Comparison of ENCODE assay signal across 10 mouse cellular contexts in genomic region chr11:63136205-63136604, GRCm38 (mm10). TPM values are rescaled to one million over a fixed set of nuclear protein-coding genes. Genes with fewer than 3 reads are reported as not detected.
A peak's percentile ranks its signal among the peaks of the same experiment; 100 is the strongest.
DNase-seq lines count a peak whose midpoint lies in the region; ATAC-seq lines count a peak whose summit lies in the region.
"Had no signal": no experiment of that assay in that cellular context is flagged by ENCODE, and none has a peak within 500 bp of the region (broad histone marks: within the 10 kb centered on the region; RNA-seq: fewer than 3 reads in every experiment).

No protein-coding gene starts in this region.

- DNase-seq in gastrocnemius, adult 18-20 months (ENCODE audit: low spot score) = peak; percentile 72
- DNase-seq in gastrocnemius, postnatal 4 days (ENCODE audit: low spot score in 2 of 2) = no peak
- DNase-seq in Muller cell, postnatal 12 days (ENCODE audit: inconsistent ontology term) = peak; percentile 78
- peak; percentile 75 to 86 for DNase-seq in kidney, postnatal 36 days
- no peak for DNase-seq in thymus, postnatal 0 days (ENCODE audit: low spot score)
- no peak for DNase-seq in spleen, adult 12 weeks (ENCODE audit: low spot score)
- no peak for DNase-seq in natural killer cell, adult 2 months (ENCODE audit: low spot score in 2 of 2)

- H3K4me2 ChIP-seq in heart, embryonic 12.5 days = 0 out of 2 replicates have a peak overlapping the region, but pooled peaks have one; percentile 2
- H3K4me2 ChIP-seq: stomach, embryonic 15.5 days had no signal

- H3K27me3 ChIP-seq in heart, embryonic 12.5 days (replicated peaks) = 0 out of 2 replicates have a peak, but pooled peaks cover 4% of the 10 kb centered on the region

- peaks cover 18% of the 10 kb centered on the region; the same call in 1 of the 2 replicates for H3K36me3 ChIP-seq in heart, embryonic 12.5 days
- H3K36me3 ChIP-seq: stomach, embryonic 15.5 days had no signal

- H3K4me3 ChIP-seq in heart, embryonic 12.5 days = no peak overlapping the region
- H3K4me3 ChIP-seq: stomach, embryonic 15.5 days had no signal

- H3K27ac ChIP-seq in heart, embryonic 12.5 days (ENCODE audit: poor library complexity, severe bottlenecking) = peak overlapping the region; percentile 49
- H3K27ac ChIP-seq: liver, embryonic 14.5 days had no signal

- H3K9me3 ChIP-seq in heart, embryonic 12.5 days (replicated peaks) = no peaks in the 10 kb centered on the region
- H3K9me3 ChIP-seq: stomach, embryonic 15.5 days had no signal

- no peak for ATAC-seq in heart, embryonic 12.5 days (ENCODE audit: insufficient number of reproducible peaks, low FRiP score)

- peaks cover 31% of the 10 kb centered on the region for H3K4me1 ChIP-seq in heart, embryonic 12.5 days (replicated peaks)

- 57% methylated on average over 6 of the region's 6 CpGs for WGBS in heart, embryonic 12.5 days

- peak overlapping the region; percentile 35; the same call in 1 of the 2 replicates for H3K9ac ChIP-seq in heart, embryonic 12.5 days
- H3K9ac ChIP-seq: liver, embryonic 14.5 days; stomach, embryonic 15.5 days had no signal

RNA-seq across cellular contexts. Expression of gene Pmp22, which starts 7.4 kb away (rescaled TPM):
- 10 to 100 TPM; 29.9 to 33.8 TPM for total RNA-seq in gastrocnemius, adult 18-20 months (2021)
- total RNA-seq in gastrocnemius, postnatal 4 days (2021) = 100 to 1,000 TPM; 370 to 372 TPM
- 67.8 and 72.8 TPM in 2 replicates for polyA plus RNA-seq in heart, embryonic 12.5 days (2016; fragmentation: Nextera tagmentation; extraction: Ambion mirVana)
- 14.5 and 16.8 TPM in 2 replicates for polyA plus RNA-seq in thymus, postnatal 0 days (2015; fragmentation: Nextera tagmentation; extraction: Ambion mirVana)

Comparison
In these comparisons a context has a peak if more than half of its experiments do, and no peak if none do; other contexts are left out.
1. DNase-seq: peak in gastrocnemius, adult 18-20 months (single experiment), Muller cell, postnatal 12 days (single experiment) and kidney, postnatal 36 days (2 of 2); none in gastrocnemius, postnatal 4 days (0 of 2), thymus, postnatal 0 days (single experiment), spleen, adult 12 weeks (single experiment) and natural killer cell, adult 2 months (0 of 2).
2. RNA of gene Pmp22, which starts 7.4 kb away (total RNA-seq): 370 to 372 TPM in gastrocnemius, postnatal 4 days; 29.9 to 33.8 TPM in gastrocnemius, adult 18-20 months; every median in the first group is over 10 times any median in the second.